In genomic region chr7:132759405-132759891, GRCm38 (mm10) we compare ENCODE assay signal across 12 mouse cellular contexts. TPM values are rescaled to one million over a fixed set of nuclear protein-coding genes. Genes with fewer than 3 reads are reported as not detected.
A peak's percentile ranks its signal among the peaks of the same experiment; 100 is the strongest.
DNase-seq lines count a peak whose midpoint lies in the region; ATAC-seq and TF ChIP-seq lines count a peak whose summit lies in the region.
"Had no signal": no experiment of that assay in that cellular context is flagged by ENCODE, and none has a peak within 500 bp of the region (broad histone marks: within the 10 kb centered on the region; RNA-seq: fewer than 3 reads in every experiment).

No protein-coding gene starts in this region.

- peaks cover 10% of the 10 kb centered on the region for H3K4me1 ChIP-seq in midbrain, embryonic 13.5 days (replicated peaks)
- peaks cover 6% of the 10 kb centered on the region; the same call in 1 of the 2 replicates for H3K4me1 ChIP-seq in midbrain, embryonic 14.5 days (ENCODE audit: control insufficient read depth, insufficient read depth, low read length)
- H3K4me1 ChIP-seq in hindbrain, embryonic 14.5 days (replicated peaks; ENCODE audit: control insufficient read depth, insufficient read depth, low read length): peaks cover 5% of the 10 kb centered on the region

- TF ChIP-seq CTCF in gastrocnemius, adult 2 months (IDR thresholded peaks at IDR 0.05): no peak

- no peaks in the 10 kb centered on the region for H3K27me3 ChIP-seq in midbrain, embryonic 13.5 days
- H3K27me3 ChIP-seq in midbrain, embryonic 14.5 days (ENCODE audit: control insufficient read depth, insufficient read depth, low read length): no peaks in the 10 kb centered on the region
- H3K27me3 ChIP-seq in hindbrain, embryonic 14.5 days (ENCODE audit: control insufficient read depth, insufficient read depth, low read length): no peaks in the 10 kb centered on the region
- H3K27me3 ChIP-seq: intestine, embryonic 15.5 days had no signal

- H3K4me2 ChIP-seq in midbrain, embryonic 13.5 days (replicated peaks): no peak overlapping the region
- no peak overlapping the region for H3K4me2 ChIP-seq in midbrain, embryonic 14.5 days (ENCODE audit: low read length)
- no peak overlapping the region for H3K4me2 ChIP-seq in hindbrain, embryonic 14.5 days (replicated peaks)
- H3K4me2 ChIP-seq: intestine, embryonic 15.5 days had no signal

- DNase-seq in gastrocnemius, adult 2 months: no peak
- DNase-seq in gastrocnemius, postnatal 25 days: no peak
- no peak for DNase-seq in midbrain, embryonic 14.5 days
- DNase-seq in cerebellum, postnatal 14 days: peak; percentile 81 to 83
- DNase-seq in hindbrain, embryonic 14.5 days (ENCODE audit: low spot score): no peak
- no peak for DNase-seq in kidney, postnatal 4 days
- no peak for DNase-seq in frontal cortex, postnatal 10 days (ENCODE audit: low spot score in 2 of 2)
- DNase-seq: gastrocnemius, postnatal 36 days; thymus, postnatal 4 days had no signal

- H3K9ac ChIP-seq in midbrain, embryonic 13.5 days (replicated peaks): no peak overlapping the region
- H3K9ac ChIP-seq in midbrain, embryonic 14.5 days (replicated peaks; ENCODE audit: low read length): no peak overlapping the region
- no peak overlapping the region for H3K9ac ChIP-seq in hindbrain, embryonic 14.5 days
- H3K9ac ChIP-seq: intestine, embryonic 15.5 days; liver, embryonic 14.5 days had no signal

- peaks cover 45% of the 10 kb centered on the region for H3K36me3 ChIP-seq in midbrain, embryonic 13.5 days
- peaks cover 21% of the 10 kb centered on the region; the same call in 1 of the 2 replicates for H3K36me3 ChIP-seq in midbrain, embryonic 14.5 days (ENCODE audit: control insufficient read depth, insufficient read depth, low read length)
- peaks cover 27% of the 10 kb centered on the region for H3K36me3 ChIP-seq in hindbrain, embryonic 14.5 days (replicated peaks; ENCODE audit: control insufficient read depth, insufficient read depth)
- H3K36me3 ChIP-seq: intestine, embryonic 15.5 days had no signal

- no peak overlapping the region for H3K4me3 ChIP-seq in gastrocnemius, adult 2 months
- H3K4me3 ChIP-seq in midbrain, embryonic 13.5 days (replicated peaks): no peak overlapping the region
- no peak overlapping the region for H3K4me3 ChIP-seq in midbrain, embryonic 14.5 days (replicated peaks; ENCODE audit: low read depth, low read length)
- H3K4me3 ChIP-seq in hindbrain, embryonic 14.5 days (replicated peaks; ENCODE audit: low read length): no peak overlapping the region
- H3K4me3 ChIP-seq: intestine, embryonic 15.5 days had no signal

- peak; percentile 48; the same call in 1 of the 2 replicates for ATAC-seq in midbrain, embryonic 13.5 days
- no peak for ATAC-seq in midbrain, embryonic 14.5 days (ENCODE audit: low FRiP score, low TSS enrichment)
- ATAC-seq in hindbrain, embryonic 14.5 days (ENCODE audit: low FRiP score): no peak
- ATAC-seq: intestine, embryonic 15.5 days had no signal

- intact Hi-C loops in gastrocnemius, adult 2 months (cut with DNase I): no loop called here

- 0 out of 2 replicates have a peak overlapping the region, but pooled peaks have one; percentile 3 for H3K27ac ChIP-seq in gastrocnemius, adult 2 months
- H3K27ac ChIP-seq in midbrain, embryonic 13.5 days: peak overlapping the region; percentile 45; the same call in 1 of the 2 replicates
- no peak overlapping the region for H3K27ac ChIP-seq in midbrain, embryonic 14.5 days (replicated peaks; ENCODE audit: low read depth, low read length)
- H3K27ac ChIP-seq in hindbrain, embryonic 14.5 days: peak overlapping the region; percentile 54
- H3K27ac ChIP-seq: intestine, embryonic 15.5 days; liver, embryonic 14.5 days had no signal

- 92% methylated on average over 22 of the region's 22 CpGs for WGBS in midbrain, embryonic 13.5 days
- 93% methylated on average over 22 of the region's 22 CpGs for WGBS in midbrain, embryonic 14.5 days
- 87% methylated on average over 22 of the region's 22 CpGs for WGBS in hindbrain, embryonic 14.5 days

- H3K9me3 ChIP-seq in midbrain, embryonic 13.5 days: no peaks in the 10 kb centered on the region
- H3K9me3 ChIP-seq in midbrain, embryonic 14.5 days (ENCODE audit: control insufficient read depth, low read length): no peaks in the 10 kb centered on the region
- H3K9me3 ChIP-seq in hindbrain, embryonic 14.5 days (ENCODE audit: control insufficient read depth, low read length): no peaks in the 10 kb centered on the region
- H3K9me3 ChIP-seq: intestine, embryonic 15.5 days had no signal

RNA-seq across cellular contexts. Expression of gene Fam53b, which starts 54.2 kb away (rescaled TPM):
- 10 to 100 TPM; 15.3 to 27.4 TPM for total RNA-seq in gastrocnemius, adult 2 months (2021)
- total RNA-seq in gastrocnemius, postnatal 25 days (2021): 10 to 100 TPM; 17.0 to 19.0 TPM
- polyA plus RNA-seq in midbrain, embryonic 13.5 days (2015; fragmentation: Nextera tagmentation; extraction: Ambion mirVana): 21.7 and 23.4 TPM in 2 replicates
- 9.3 and 15.5 TPM in 2 replicates for polyA plus RNA-seq in midbrain, embryonic 14.5 days (2014; fragmentation: Nextera tagmentation; extraction: Ambion mirVana)
- polyA plus RNA-seq in hindbrain, embryonic 14.5 days (2014; fragmentation: Nextera tagmentation; extraction: Ambion mirVana): 13.3 and 16.6 TPM in 2 replicates

Comparison
In these comparisons a context has a peak if more than half of its experiments do, and no peak if none do; other contexts are left out.
1. DNase-seq: peak in cerebellum, postnatal 14 days (2 of 2); none in gastrocnemius, adult 2 months (single experiment), gastrocnemius, postnatal 25 days (single experiment), midbrain, embryonic 14.5 days (single experiment), hindbrain, embryonic 14.5 days (single experiment), kidney, postnatal 4 days (0 of 2) and frontal cortex, postnatal 10 days (0 of 2).